Mouse (Mus musculus): ENCODE measurements around the gene Lmcd1. TPM values are rescaled to one million over a fixed set of nuclear protein-coding genes. Genes with fewer than 3 reads are reported as not detected.
"Not testable (repeated sequence)": the region's sequence is repeated elsewhere in the genome, so short reads cannot be mapped to it uniquely, and the experiment has no call there.

Gene Lmcd1
- polyA plus RNA-seq (2015; fragmentation: Nextera tagmentation; extraction: Ambion mirVana) = 12.3 and 17.5 TPM in 2 replicates

DNA sequence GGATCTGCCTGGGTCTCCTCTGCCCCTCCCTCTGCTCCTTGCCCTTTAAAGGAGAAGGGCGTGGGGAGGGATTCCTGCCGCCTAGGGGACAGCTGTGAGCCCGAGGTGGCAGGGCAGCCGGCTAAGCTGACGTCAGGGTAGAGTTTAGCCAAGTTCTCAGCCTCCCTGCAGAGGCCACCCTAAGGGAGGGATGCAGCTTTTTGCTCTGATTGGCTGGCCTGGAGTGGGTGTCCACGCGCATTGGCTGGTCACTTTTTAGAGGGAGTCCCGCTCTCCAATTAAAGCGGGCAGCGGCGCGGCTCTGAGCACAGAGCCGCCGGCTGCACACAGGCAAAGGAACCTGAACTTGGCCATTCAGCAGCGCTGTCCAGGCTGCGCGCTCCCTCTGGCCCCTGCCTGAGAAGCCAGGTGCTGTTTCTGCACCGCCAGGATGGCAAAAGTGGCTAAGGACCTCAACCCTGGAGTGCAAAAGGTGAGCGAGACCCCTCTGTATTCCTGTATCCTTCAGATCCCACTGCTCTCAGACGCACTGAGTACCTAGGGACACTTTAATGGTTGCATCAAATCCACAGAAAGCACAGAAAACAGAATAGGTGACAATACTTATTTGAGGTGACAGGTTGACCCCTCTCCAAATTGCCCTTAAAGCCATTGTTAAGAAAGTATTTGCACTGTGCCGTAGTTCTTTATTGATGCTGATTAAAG lies at the start of gene Lmcd1:
Gene Lmcd1 (plus strand): TSS at position 258 of the 705 bp plus-strand sequence.
- Histone ChIP-seq H3K4me1 (replicated peaks) (peaks cover 24% of the 10 kb centered on the region), H3K9ac (replicated peaks) (peak within 1 kb of the TSS; percentile 53; the same call in 1 of the 2 replicates), H3K4me2 (replicated peaks) (peak within 1 kb of the TSS; percentile 59), H3K27me3 (0 out of 2 replicates have a peak, but pooled peaks cover 5% of the 10 kb centered on the region), H3K36me3 (no peaks in the 10 kb centered on the region), H3K4me3 (replicated peaks) (peak within 1 kb of the TSS; percentile 34), H3K9me3 (no peaks in the 10 kb centered on the region), H3K27ac (peak within 1 kb of the TSS; percentile 63)
- WGBS = 3% methylated on average over 21 of the region's 21 CpGs
- ATAC-seq = peak; percentile 94

- no peak for ATAC-seq
- H3K27me3 ChIP-seq = no peaks in the 10 kb centered on the region
- no peak overlapping the region for H3K9ac ChIP-seq (replicated peaks)
- H3K4me2 ChIP-seq (replicated peaks) = no peak overlapping the region
- H3K4me3 ChIP-seq (replicated peaks) = no peak overlapping the region
- H3K4me1 ChIP-seq (replicated peaks) = no peaks in the 10 kb centered on the region
- no peak overlapping the region for H3K27ac ChIP-seq
- H3K9me3 ChIP-seq = no peaks in the 10 kb centered on the region
- WGBS = 86% methylated on average over 13 of the region's 13 CpGs
- no peaks in the 10 kb centered on the region for H3K36me3 ChIP-seq
Measured at GRCm38 (mm10) chr6:112223877-112224632, 49.5 kb upstream of the Lmcd1 start.

DNA sequence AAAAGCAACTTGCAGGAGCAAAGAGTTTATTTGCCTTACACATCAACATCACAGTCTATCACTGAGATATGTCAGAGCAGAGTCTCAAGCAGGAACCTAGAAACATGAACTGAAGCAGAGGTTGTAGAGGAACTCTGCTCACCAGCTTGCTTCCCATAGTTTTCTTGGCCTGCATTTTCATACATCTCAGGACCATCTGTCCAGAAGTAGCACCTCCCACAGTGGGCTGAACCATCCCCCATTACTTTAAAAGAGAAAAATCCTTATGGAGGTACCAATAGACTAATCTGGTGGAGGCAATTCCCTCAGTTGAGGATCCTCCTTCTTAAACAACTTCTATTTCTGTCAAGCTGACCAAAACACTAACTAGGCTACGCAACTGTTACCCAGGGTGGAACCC lies 36.8 kb upstream of the Lmcd1 start:
- ATAC-seq = no peak
- Histone ChIP-seq H3K27ac (no peak overlapping the region), H3K4me2 (replicated peaks) (no peak overlapping the region), H3K36me3 (no peaks in the 10 kb centered on the region), H3K9me3 (no peaks in the 10 kb centered on the region), H3K9ac (replicated peaks) (no peak overlapping the region), H3K4me1 (replicated peaks) (no peaks in the 10 kb centered on the region), H3K27me3 (no peaks in the 10 kb centered on the region), H3K4me3 (replicated peaks) (no peak overlapping the region)
- WGBS = 93% methylated on average over 1 of the region's 1 CpGs

- Histone ChIP-seq H3K4me2 (replicated peaks) (no peak overlapping the region), H3K4me3 (replicated peaks) (no peak overlapping the region), H3K9ac (replicated peaks) (no peak overlapping the region), H3K27ac (no peak overlapping the region), H3K9me3 (no peaks in the 10 kb centered on the region), H3K36me3 (no peaks in the 10 kb centered on the region), H3K27me3 (no peaks in the 10 kb centered on the region), H3K4me1 (replicated peaks) (no peaks in the 10 kb centered on the region)
- no peak for ATAC-seq
- 72% methylated on average over 2 of the region's 2 CpGs for WGBS
Measured at GRCm38 (mm10) chr6:112242216-112242615, 31.3 kb upstream of the Lmcd1 start.

- H3K4me3 ChIP-seq (replicated peaks) = no peak overlapping the region
- H3K27ac ChIP-seq = no peak overlapping the region
- H3K9ac ChIP-seq (replicated peaks) = no peak overlapping the region
- no peaks in the 10 kb centered on the region for H3K9me3 ChIP-seq
- H3K27me3 ChIP-seq = no peaks in the 10 kb centered on the region
- peak; percentile 50 for ATAC-seq
- no peaks in the 10 kb centered on the region for H3K36me3 ChIP-seq
- H3K4me1 ChIP-seq (replicated peaks) = no peaks in the 10 kb centered on the region
- H3K4me2 ChIP-seq (replicated peaks) = no peak overlapping the region
- 61% methylated on average over 4 of the region's 4 CpGs for WGBS
Measured at GRCm38 (mm10) chr6:112245639-112246038, 27.9 kb upstream of the Lmcd1 start.

- Histone ChIP-seq H3K27ac (no peak overlapping the region), H3K4me1 (replicated peaks) (no peaks in the 10 kb centered on the region), H3K4me3 (replicated peaks) (no peak overlapping the region), H3K36me3 (no peaks in the 10 kb centered on the region), H3K4me2 (replicated peaks) (no peak overlapping the region), H3K9me3 (no peaks in the 10 kb centered on the region), H3K27me3 (no peaks in the 10 kb centered on the region), H3K9ac (replicated peaks) (no peak overlapping the region)
- 70% methylated on average over 1 of the region's 1 CpGs for WGBS
- no peak for ATAC-seq
Measured at GRCm38 (mm10) chr6:112246636-112247035, 26.9 kb upstream of the Lmcd1 start.

GRCm38 (mm10) chr6:112253943-112254342 lies 19.6 kb upstream of the Lmcd1 start:
- not testable (repeated sequence) for H3K9me3 ChIP-seq; H3K4me1 ChIP-seq (replicated peaks); H3K27ac ChIP-seq; H3K27me3 ChIP-seq; H3K4me3 ChIP-seq (replicated peaks); ATAC-seq; H3K4me2 ChIP-seq (replicated peaks); H3K9ac ChIP-seq (replicated peaks); H3K36me3 ChIP-seq
- WGBS = 92% methylated on average over 3 of the region's 3 CpGs

GRCm38 (mm10) chr6:112254967-112255366 lies 18.6 kb upstream of the Lmcd1 start:
- H3K9me3 ChIP-seq = no peaks in the 10 kb centered on the region
- H3K4me1 ChIP-seq (replicated peaks) = no peaks in the 10 kb centered on the region
- no peak overlapping the region for H3K4me3 ChIP-seq (replicated peaks)
- no peak for ATAC-seq
- H3K9ac ChIP-seq (replicated peaks) = no peak overlapping the region
- H3K4me2 ChIP-seq (replicated peaks) = no peak overlapping the region
- H3K27ac ChIP-seq = no peak overlapping the region
- 86% methylated on average over 2 of the region's 2 CpGs for WGBS
- H3K27me3 ChIP-seq = no peaks in the 10 kb centered on the region
- no peaks in the 10 kb centered on the region for H3K36me3 ChIP-seq

DNA sequence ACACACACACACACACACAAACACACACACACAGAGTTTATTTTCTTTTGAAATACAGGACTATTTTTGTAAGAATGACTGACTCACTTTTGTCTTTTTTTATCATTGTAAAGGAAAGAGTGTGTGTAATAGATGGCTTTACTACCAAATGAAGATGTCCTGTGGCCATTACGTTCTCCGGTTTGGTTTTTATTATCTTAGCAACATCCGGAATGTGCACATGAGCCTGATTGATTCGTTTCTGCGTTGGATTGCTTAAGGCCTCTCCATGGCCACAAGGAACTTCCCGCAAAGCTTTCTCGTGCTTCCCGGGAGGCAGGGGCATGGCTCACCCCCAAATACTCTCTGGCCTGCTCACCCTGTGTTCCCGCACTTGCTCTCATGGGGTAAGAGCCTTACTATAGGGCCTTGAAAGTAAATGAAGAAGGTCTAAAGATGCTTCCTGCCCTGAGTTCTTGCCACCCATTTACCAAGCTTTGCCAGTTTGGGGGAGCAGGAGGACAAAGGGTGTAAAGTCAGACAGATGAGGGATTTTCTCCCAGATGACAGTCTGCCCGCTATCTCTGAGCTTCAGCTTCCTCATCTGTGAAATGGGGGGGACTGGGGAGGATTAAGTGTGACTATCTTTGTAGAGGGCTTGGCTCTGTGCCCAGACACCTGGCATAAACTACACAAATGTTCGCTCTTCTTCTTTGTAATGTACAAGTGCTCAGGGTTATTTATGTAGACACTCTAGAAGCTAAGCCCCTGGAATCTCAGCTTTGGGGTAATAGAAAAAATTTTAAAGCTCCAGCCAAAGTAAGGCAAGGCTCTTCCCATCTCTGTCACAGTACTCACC lies 18.0 kb upstream of the Lmcd1 start:
- Histone ChIP-seq H3K4me3 (replicated peaks) (no peak overlapping the region), H3K36me3 (no peaks in the 10 kb centered on the region), H3K27me3 (no peaks in the 10 kb centered on the region), H3K9me3 (no peaks in the 10 kb centered on the region), H3K27ac (no peak overlapping the region), H3K4me2 (replicated peaks) (no peak overlapping the region), H3K9ac (replicated peaks) (no peak overlapping the region), H3K4me1 (replicated peaks) (no peaks in the 10 kb centered on the region)
- ATAC-seq = no peak
- WGBS = 76% methylated on average over 11 of the region's 11 CpGs

- H3K9me3 ChIP-seq = no peaks in the 10 kb centered on the region
- no peak overlapping the region for H3K4me2 ChIP-seq (replicated peaks)
- H3K36me3 ChIP-seq = no peaks in the 10 kb centered on the region
- H3K27ac ChIP-seq = no peak overlapping the region
- no peaks in the 10 kb centered on the region for H3K27me3 ChIP-seq
- ATAC-seq = no peak
- H3K4me3 ChIP-seq (replicated peaks) = no peak overlapping the region
- WGBS = 86% methylated on average over 6 of the region's 6 CpGs
- no peak overlapping the region for H3K9ac ChIP-seq (replicated peaks)
- no peaks in the 10 kb centered on the region for H3K4me1 ChIP-seq (replicated peaks)
Measured at GRCm38 (mm10) chr6:112256599-112256998, 17.0 kb upstream of the Lmcd1 start.

DNA sequence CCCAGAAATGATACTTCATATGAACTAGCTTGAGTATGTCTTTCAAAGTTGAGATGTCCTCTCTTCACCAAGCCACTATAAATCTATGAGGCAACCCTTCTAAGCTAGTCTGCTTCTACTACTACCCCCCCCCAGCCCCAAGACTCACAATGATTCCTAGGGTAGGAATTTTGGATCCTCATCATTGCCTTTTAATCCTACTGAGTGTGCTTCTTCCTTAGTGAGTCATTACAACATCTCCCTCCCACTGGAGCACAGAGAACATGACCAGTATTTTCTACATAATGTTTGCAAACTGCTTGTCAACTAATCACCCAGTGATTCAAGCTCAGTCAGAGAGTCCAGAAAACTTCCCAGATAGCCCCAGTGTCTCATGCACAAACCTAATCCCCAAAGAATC lies 12.5 kb upstream of the Lmcd1 start:
- no peak for ATAC-seq
- no peak overlapping the region for H3K4me2 ChIP-seq (replicated peaks)
- H3K36me3 ChIP-seq = no peaks in the 10 kb centered on the region
- H3K9me3 ChIP-seq = no peaks in the 10 kb centered on the region
- no peak overlapping the region for H3K9ac ChIP-seq (replicated peaks)
- no peak overlapping the region for H3K27ac ChIP-seq
- H3K4me1 ChIP-seq (replicated peaks) = no peaks in the 10 kb centered on the region
- H3K4me3 ChIP-seq (replicated peaks) = no peak overlapping the region
- H3K27me3 ChIP-seq = no peaks in the 10 kb centered on the region

- Histone ChIP-seq H3K4me3 (replicated peaks) (no peak overlapping the region), H3K9me3 (no peaks in the 10 kb centered on the region), H3K27ac (no peak overlapping the region), H3K9ac (replicated peaks) (no peak overlapping the region), H3K27me3 (no peaks in the 10 kb centered on the region), H3K4me2 (replicated peaks) (no peak overlapping the region), H3K4me1 (replicated peaks) (no peaks in the 10 kb centered on the region), H3K36me3 (no peaks in the 10 kb centered on the region)
- no peak for ATAC-seq
- 96% methylated on average over 1 of the region's 1 CpGs for WGBS
Measured at GRCm38 (mm10) chr6:112264321-112264720, 9.2 kb upstream of the Lmcd1 start.
